ENCODE assay signal across 8 mouse cellular contexts in genomic region chr8:121358609-121359008, GRCm38 (mm10).
DNase-seq lines count a peak whose midpoint lies in the region; ATAC-seq and TF ChIP-seq lines count a peak whose summit lies in the region.

No protein-coding gene starts in this region.

- H3K27ac ChIP-seq in CH12.LX (ENCODE audit: insufficient read depth, low read depth) = no peak overlapping the region
- no peak overlapping the region for H3K27ac ChIP-seq in heart, embryonic 12.5 days (ENCODE audit: poor library complexity, severe bottlenecking)
- H3K27ac ChIP-seq in limb, embryonic 10.5 days = peak overlapping the region; percentile 73
- H3K27ac ChIP-seq in forebrain, postnatal 0 days (ENCODE audit: low read depth, low read length) = no peak overlapping the region

- intact Hi-C loops in heart, postnatal 36 days (cut with DNase I) = no loop called here

- in situ Hi-C loops in CH12.LX (cut with MboI; ENCODE audit: low pct_ligation_motif_present, low pct_unique_long_range_greater_than_20kb, low sequenced_read_pairs) = no loop called here

- ATAC-seq in heart, embryonic 12.5 days (ENCODE audit: insufficient number of reproducible peaks, low FRiP score) = peak; percentile 49; the same call in 1 of the 2 replicates
- ATAC-seq in forebrain, postnatal 0 days = no peak

- no peak overlapping the region for H3K4me2 ChIP-seq in CH12.LX (ENCODE audit: insufficient read depth, low read depth, poor library complexity, severe bottlenecking)
- H3K4me2 ChIP-seq in heart, embryonic 12.5 days = peak overlapping the region; percentile 6; the same call in 1 of the 2 replicates
- no peak overlapping the region for H3K4me2 ChIP-seq in forebrain, postnatal 0 days (ENCODE audit: low read depth)

- no peaks in the 10 kb centered on the region for H3K36me3 ChIP-seq in CH12.LX (replicated peaks in 1 of 2; ENCODE audit: control insufficient read depth in 1 of 2, insufficient read depth in 1 of 2, low read length in 1 of 2)
- no peaks in the 10 kb centered on the region for H3K36me3 ChIP-seq in heart, embryonic 12.5 days
- H3K36me3 ChIP-seq in limb, embryonic 10.5 days = no peaks in the 10 kb centered on the region
- no peaks in the 10 kb centered on the region for H3K36me3 ChIP-seq in forebrain, postnatal 0 days (ENCODE audit: insufficient read depth)

- dilution Hi-C loops in CH12.LX (cut with MboI; ENCODE audit: extremely low pct_ligation_motif_present, extremely low pct_unique_long_range_greater_than_20kb, low sequenced_read_pairs) = no loop called here

- no peak overlapping the region for H3K9ac ChIP-seq in CH12.LX (ENCODE audit: insufficient read depth, low read depth)
- no peak overlapping the region for H3K9ac ChIP-seq in heart, embryonic 12.5 days
- no peak overlapping the region for H3K9ac ChIP-seq in forebrain, postnatal 0 days

- peaks cover 10% of the 10 kb centered on the region for H3K9me3 ChIP-seq in CH12.LX (replicated peaks; ENCODE audit: low read length)
- peaks cover 5% of the 10 kb centered on the region; the same call in 1 of the 2 replicates for H3K9me3 ChIP-seq in heart, embryonic 12.5 days (replicated peaks)
- H3K9me3 ChIP-seq in limb, embryonic 10.5 days (replicated peaks) = no peaks in the 10 kb centered on the region
- no peaks in the 10 kb centered on the region for H3K9me3 ChIP-seq in forebrain, postnatal 0 days (ENCODE audit: low read length)

- TF ChIP-seq POLR2A in CH12.LX (IDR thresholded peaks at IDR 0.05; ENCODE audit: low read depth, low read length) = no peak

- TF ChIP-seq CTCF in CH12.LX (conservative IDR thresholded peaks at IDR 0.05 in 1 of 2, IDR thresholded peaks at IDR 0.05 in 1 of 2; ENCODE audit: low read depth in 2 of 2, low read length in 2 of 2) = peak in 1 of 2 experiments; percentile 15; a peak in 1 of 4 replicates
- TF ChIP-seq CTCF in forebrain, postnatal 0 days (IDR thresholded peaks at IDR 0.05; ENCODE audit: low read depth) = no peak

- peaks cover 31 to 37% of the 10 kb centered on the region in 2 experiments for H3K4me1 ChIP-seq in CH12.LX (ENCODE audit: control insufficient read depth in 1 of 2, insufficient read depth in 2 of 2)
- peaks cover 38% of the 10 kb centered on the region for H3K4me1 ChIP-seq in heart, embryonic 12.5 days (replicated peaks)
- H3K4me1 ChIP-seq in limb, embryonic 10.5 days = peaks cover 81% of the 10 kb centered on the region
- H3K4me1 ChIP-seq in forebrain, postnatal 0 days (ENCODE audit: insufficient read depth) = 0 out of 2 replicates have a peak, but pooled peaks cover 3% of the 10 kb centered on the region

- TF ChIP-seq RAD21 in CH12.LX (IDR thresholded peaks at IDR 0.05; ENCODE audit: low read depth, low read length) = no peak

- H3K27me3 ChIP-seq in CH12.LX (replicated peaks) = peaks cover 17% of the 10 kb centered on the region
- 0 out of 2 replicates have a peak, but pooled peaks cover 4% of the 10 kb centered on the region for H3K27me3 ChIP-seq in heart, embryonic 12.5 days (replicated peaks)
- H3K27me3 ChIP-seq in limb, embryonic 10.5 days (ENCODE audit: low read depth, poor library complexity, severe bottlenecking) = peaks cover 87% of the 10 kb centered on the region
- no peaks in the 10 kb centered on the region for H3K27me3 ChIP-seq in forebrain, postnatal 0 days (ENCODE audit: insufficient read depth, low read length)

- H3K4me3 ChIP-seq in CH12.LX (replicated peaks in 1 of 3; ENCODE audit: low read depth in 2 of 3, low read length in 2 of 3, poor library complexity in 1 of 3) = peak overlapping the region in 1 of 3 experiments; percentile 26
- H3K4me3 ChIP-seq in heart, embryonic 12.5 days = no peak overlapping the region
- H3K4me3 ChIP-seq in limb, embryonic 10.5 days = 0 out of 2 replicates have a peak overlapping the region, but pooled peaks have one; percentile 14
- no peak overlapping the region for H3K4me3 ChIP-seq in forebrain, postnatal 0 days (ENCODE audit: low read depth, low read length)

- 27% methylated on average over 4 of the region's 4 CpGs for WGBS in heart, embryonic 12.5 days
- 32% methylated on average over 4 of the region's 4 CpGs for WGBS in limb, embryonic 10.5 days
- WGBS in forebrain, postnatal 0 days = 70% methylated on average over 4 of the region's 4 CpGs

- TF ChIP-seq EP300 in CH12.LX (IDR thresholded peaks at IDR 0.05; ENCODE audit: low read length) = peak; percentile 18; the same call in 1 of the 2 replicates

- peak; percentile 40 to 52 for DNase-seq in heart, adult 18-20 months
- DNase-seq in heart, postnatal 36 days = no peak
- peak; percentile 47 for DNase-seq in CH12.LX (ENCODE audit: extremely low read depth)
- DNase-seq in limb, embryonic 10.5 days (ENCODE audit: low spot score) = no peak
- DNase-seq in spleen, postnatal 14 days (ENCODE audit: low spot score in 2 of 2) = no peak
- DNase-seq in layer of hippocampus, postnatal 25 days (ENCODE audit: extremely low spot score in 1 of 2, low spot score in 1 of 2) = no peak
- no peak for DNase-seq in forebrain, postnatal 0 days

- no peaks in the 10 kb centered on the region for H3K79me2 ChIP-seq in CH12.LX (replicated peaks; ENCODE audit: control insufficient read depth, extremely low read depth, insufficient read depth, poor library complexity, severe bottlenecking)

TF ChIP-seq in CH12.LX, 34 proteins besides CTCF, POLR2A, EP300 and RAD21:
- TF ChIP-seq NRF1 (IDR thresholded peaks at IDR 0.05; ENCODE audit: low read depth, low read length) (no peak), E2F4 (IDR thresholded peaks at IDR 0.05; ENCODE audit: insufficient replicate concordance, low read depth, low read length) (no peak), IRF4 (IDR thresholded peaks at IDR 0.05; ENCODE audit: low read depth, low read length) (peak; percentile 42; the same call in 1 of the 2 replicates), USF1 (IDR thresholded peaks at IDR 0.05; ENCODE audit: low read depth, low read length) (peak; percentile 88), MEF2A (IDR thresholded peaks at IDR 0.05; ENCODE audit: borderline replicate concordance, low read depth, low read length) (peak; percentile 99), PAX5 (IDR thresholded peaks at IDR 0.05; ENCODE audit: low read length) (no peak), UBTF (IDR thresholded peaks at IDR 0.05; ENCODE audit: low read depth, low read length) (no peak), MAZ (IDR thresholded peaks at IDR 0.05; ENCODE audit: low read depth, low read length) (no peak), SMC3 (IDR thresholded peaks at IDR 0.05; ENCODE audit: low read depth, low read length) (no peak), MAX (IDR thresholded peaks at IDR 0.05; ENCODE audit: low read length) (peak; percentile 84), CHD1 (IDR thresholded peaks at IDR 0.05; ENCODE audit: low read depth, low read length) (no peak), TCF12 (IDR thresholded peaks at IDR 0.05; ENCODE audit: low read depth, low read length) (peak; percentile 59; the same call in 1 of the 2 replicates), MAFK (IDR thresholded peaks at IDR 0.05; ENCODE audit: insufficient replicate concordance, low read length) (no peak), USF2 (conservative IDR thresholded peaks at IDR 0.05; ENCODE audit: low read depth, low read length) (peak; percentile 71), ETS1 (conservative IDR thresholded peaks at IDR 0.05; ENCODE audit: low read depth, low read length) (peak; percentile 57; the same call in 1 of the 2 replicates), ZNF384 (IDR thresholded peaks at IDR 0.05; ENCODE audit: low read depth, low read length) (no peak), BHLHE40 (IDR thresholded peaks at IDR 0.05; ENCODE audit: low read depth, low read length) (peak; percentile 73)

Comparison
In these comparisons a context has a peak if more than half of its experiments do, and no peak if none do; other contexts are left out.
1. DNase-seq: peak in heart, adult 18-20 months (2 of 2) and CH12.LX (single experiment); none in heart, postnatal 36 days (0 of 2), limb, embryonic 10.5 days (single experiment), spleen, postnatal 14 days (0 of 2), layer of hippocampus, postnatal 25 days (0 of 2) and forebrain, postnatal 0 days (single experiment).